Mouse (Mus musculus) kidney, adult 9 months (tissue): ENCODE results near the gene Olfr609.
A peak's percentile ranks its signal among the peaks of the same experiment; 100 is the strongest.
"Not testable (repeated sequence)": the region's sequence is repeated elsewhere in the genome, so short reads cannot be mapped to it uniquely, and the experiment has no call there.

Experiments used
- DNase-seq: peaks from one replicate; pipeline ENCODE4 v3.0.0; 2022

Gene Olfr609

DNA sequence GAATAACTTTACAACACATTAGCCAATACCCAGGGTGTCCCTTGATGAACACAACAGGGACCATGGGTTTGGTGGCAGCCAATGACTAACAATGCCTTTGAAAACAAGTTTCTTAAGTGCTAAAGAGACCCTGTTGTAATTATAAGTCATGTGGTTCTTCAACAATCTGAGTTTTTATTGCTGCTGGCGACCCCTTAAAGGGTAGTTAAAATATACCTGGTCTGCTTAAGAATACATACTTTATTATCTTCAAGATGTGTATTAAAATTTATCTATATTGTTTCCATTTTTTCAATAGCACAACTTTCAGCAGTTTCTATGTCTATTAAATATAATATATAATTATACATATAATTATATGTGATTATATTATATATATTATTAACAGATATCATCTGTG lies at the start of gene Olfr609:
Olfr609 (minus strand) TSS at position 101 of the 400 bp plus-strand sequence.
- DNase-seq, result no peak

DNA sequence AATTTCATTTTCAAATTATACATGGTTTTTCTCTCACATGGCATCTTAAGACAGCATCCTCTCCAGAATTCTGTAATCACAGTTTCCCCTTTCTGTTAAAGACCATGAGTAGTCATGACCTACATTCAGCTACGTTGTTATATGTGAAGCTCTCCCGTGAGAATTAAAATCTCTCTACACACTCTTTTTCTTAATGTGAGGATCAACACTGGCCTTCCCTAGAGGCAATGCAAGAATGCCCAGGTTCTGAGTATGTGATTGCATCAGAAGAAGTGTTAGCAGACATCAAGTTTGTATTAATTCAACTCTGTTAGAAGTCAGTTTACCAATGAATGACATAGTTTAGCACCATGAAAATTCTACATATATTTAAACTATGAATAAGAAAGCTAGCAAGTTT lies 44.8 kb upstream of the Olfr609 start, which contains the start of gene Olfr612:
Olfr612 (minus strand) TSS at position 101 of the 400 bp plus-strand sequence.
- not testable (repeated sequence) for DNase-seq

DNA sequence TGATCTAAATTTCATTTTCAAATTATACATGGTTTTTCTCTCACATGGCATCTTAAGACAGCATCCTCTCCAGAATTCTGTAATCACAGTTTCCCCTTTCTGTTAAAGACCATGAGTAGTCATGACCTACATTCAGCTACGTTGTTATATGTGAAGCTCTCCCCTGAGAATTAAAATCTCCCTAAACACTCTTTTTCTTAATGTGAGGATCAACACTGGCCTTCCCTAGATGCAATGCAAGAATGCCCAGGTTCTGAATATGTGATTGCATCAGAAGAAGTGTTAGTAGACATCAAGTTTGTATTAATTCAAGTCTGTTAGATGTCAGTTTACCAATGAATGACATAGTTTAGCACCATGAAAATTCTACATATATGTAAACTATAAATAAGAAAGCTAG lies 22.9 kb upstream of the Olfr609 start, which contains the start of gene Olfr611:
Olfr611 (minus strand) TSS at position 101 of the 400 bp plus-strand sequence.
- DNase-seq, result not testable (repeated sequence)

DNA sequence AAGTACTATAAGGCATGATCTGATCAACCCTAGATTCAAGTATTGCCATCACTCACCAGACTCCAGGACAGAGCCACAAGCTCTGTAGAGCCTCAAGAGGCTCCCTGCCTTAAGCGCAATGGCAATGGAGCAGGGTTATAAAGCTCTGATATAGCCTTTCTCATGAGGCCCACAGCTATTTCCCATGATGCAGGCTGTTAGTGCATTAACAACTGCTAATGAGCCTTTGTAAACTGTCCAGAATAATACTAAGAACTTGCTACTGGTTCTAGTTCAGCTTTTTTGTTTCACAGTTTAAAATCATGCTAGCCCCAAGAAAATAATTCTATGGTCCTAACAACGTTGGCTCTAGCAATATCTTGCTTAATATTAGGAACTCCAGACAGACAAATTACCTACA lies 14.2 kb upstream of the Olfr609 start, which contains the start of gene Olfr610:
Olfr610 (minus strand) TSS at position 101 of the 400 bp plus-strand sequence.
- DNase-seq, result no peak

DNA sequence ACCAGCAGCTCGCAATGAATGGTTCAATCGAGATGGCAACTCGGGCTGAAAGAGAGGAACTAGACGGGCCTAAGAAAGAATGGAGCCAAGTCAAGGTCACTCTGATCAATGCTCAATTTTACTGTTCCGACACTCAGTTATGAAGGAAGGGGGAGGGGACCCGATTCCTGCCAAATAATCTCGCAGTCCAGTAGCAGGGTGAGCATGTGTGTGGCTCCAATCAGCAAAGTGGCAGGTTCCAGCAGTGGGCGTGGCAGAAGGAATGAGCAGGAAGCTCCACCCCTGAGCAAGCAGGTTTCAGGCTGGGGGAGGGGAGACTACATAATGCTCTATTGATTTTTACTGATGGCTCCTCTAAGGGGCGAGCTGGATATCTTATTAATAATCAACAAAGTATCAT lies 20.8 kb downstream of the Olfr609 start:
- DNase-seq, result peak; percentile 52

DNA sequence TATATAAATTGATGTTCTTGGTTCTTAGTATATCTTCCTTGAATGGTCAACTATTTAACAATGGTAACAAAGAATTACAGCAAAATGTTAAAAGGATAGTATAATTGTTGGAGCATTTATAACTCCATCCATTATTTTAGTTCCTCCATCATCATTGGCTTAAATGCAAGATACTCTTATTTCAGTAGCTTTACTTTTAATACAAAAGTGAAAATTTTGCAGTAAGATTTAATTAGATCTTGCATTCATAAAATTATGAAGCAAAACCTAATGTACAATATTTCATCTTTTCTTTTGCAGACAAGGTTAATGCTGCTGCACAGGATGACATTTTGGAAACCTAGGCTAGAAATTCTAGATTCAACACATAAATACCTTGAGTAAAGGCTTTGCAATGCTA lies 28.3 kb downstream of the Olfr609 start, which contains the start of gene Olfr608:
Olfr608 (plus strand) TSS at position 301 of the 400 bp plus-strand sequence.
- DNase-seq, result no peak

DNA sequence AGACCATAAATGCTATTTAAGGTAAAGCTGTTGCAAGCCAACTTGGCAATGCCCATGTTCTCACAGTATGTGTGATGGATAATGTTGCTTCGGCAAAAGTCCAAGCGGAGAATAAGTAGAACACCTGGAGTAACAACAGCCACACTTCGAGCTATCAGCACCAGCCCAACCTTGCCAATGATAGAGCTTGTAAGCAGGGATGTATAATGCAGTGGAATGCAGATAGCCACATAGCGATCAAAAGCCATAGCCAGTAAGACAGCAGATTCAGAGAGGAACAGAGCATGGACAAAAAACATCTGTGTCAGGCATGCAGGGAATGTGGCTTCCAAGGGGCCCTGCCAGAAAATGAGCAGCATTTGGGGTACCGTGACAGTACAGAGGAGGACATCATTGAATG lies 37.3 kb downstream of the Olfr609 start:
- DNase-seq, result no peak

DNA sequence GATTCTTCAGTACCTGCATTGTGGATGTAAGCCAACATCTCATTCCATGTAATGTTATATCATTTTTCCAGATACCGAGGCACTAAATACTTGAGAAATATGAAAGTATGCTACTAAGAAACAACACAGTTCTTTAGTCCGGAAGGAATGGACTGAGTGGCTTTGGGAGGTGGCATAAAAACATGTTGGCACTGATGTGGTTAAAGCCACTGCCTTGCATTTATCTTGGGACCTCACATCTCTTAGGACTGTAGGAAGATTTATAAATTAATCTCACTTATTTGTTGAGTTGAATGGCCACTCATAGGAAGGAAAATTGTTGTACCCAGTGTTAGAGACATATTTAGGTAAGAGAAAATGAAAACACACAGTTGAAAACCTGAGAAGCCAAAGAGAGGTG lies 49.1 kb downstream of the Olfr609 start, which contains the start of gene Olfr606:
Olfr606 (plus strand) TSS at position 301 of the 400 bp plus-strand sequence.
- no peak for DNase-seq

DNA sequence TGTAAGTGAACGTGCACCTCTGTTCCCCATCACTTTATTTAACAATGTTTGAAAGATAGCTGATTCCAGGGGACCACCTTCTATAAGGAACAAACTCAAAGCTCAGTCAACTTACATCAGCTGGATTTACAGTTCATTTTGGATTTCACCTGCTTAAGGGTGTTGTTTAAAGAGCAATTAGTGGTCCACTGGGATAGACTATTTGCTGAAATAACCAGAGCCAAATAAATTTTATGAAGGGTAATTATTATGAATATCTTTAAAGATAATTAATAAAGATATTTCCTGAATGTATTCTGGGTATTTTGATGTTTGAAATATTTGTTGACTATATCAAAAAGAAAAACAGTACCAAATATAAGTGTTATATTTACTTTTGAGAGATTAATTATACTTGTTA lies 52.5 kb downstream of the Olfr609 start, which contains the start of gene Olfr605:
Olfr605 (minus strand) TSS at position 101 of the 400 bp plus-strand sequence.
- no peak for DNase-seq
